Mouse (Mus musculus): ENCODE results near the gene Mvb12b.

DNA sequence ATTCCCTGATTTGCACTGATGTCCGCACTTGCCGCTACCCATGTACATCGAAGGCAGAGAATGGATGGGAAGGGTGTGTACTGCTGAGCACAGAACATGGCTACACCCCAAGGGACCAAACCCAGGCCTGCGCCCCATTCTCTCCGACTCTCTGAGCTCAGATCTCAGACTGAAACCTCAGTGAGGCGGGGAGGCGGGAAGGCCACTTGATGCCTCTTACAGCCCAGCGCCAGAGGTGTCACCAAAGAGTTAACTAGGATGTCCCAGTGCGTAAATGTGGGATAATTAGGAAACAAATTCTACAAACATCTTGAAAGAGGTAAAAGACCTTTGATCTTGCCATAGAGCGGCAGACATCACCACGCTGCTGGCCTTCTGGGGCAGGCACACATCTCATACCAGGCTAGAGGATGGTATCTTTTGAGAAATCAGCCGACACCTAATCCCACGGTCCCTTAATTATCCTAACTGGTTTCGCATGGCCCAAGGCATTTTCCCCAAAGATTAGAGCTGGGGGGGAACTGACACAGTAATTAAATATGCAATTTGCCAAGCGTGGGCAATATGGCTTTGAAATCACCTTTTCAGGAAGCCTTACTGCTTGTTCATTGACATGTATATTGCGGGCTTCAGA lies 181.9 kb downstream of the Mvb12b start:
- TF ChIP-seq CTCF (conservative IDR thresholded peaks at IDR 0.05; ENCODE audit: low read length) (no peak), NANOG (IDR thresholded peaks at IDR 0.05; ENCODE audit: borderline replicate concordance, low read length) (no peak), POU5F1 (IDR thresholded peaks at IDR 0.05; ENCODE audit: borderline replicate concordance, low read length) (no peak)

All from E14TG2a.4 (cell line).